Mouse (Mus musculus) small intestine, adult 2 months (tissue): ENCODE measurements at regions not wholly inside any gene's neighbourhood (a gene's known extent, or its start where the extent isn't known, plus 50 kb on each side); places are given as distances from the start of the nearest gene placed in this dataset.

Experiments used
- CTCF ChIP-seq: fragments of 200-500 bp; IDR thresholded peaks from 2 replicates; pipeline ENCODE4 v1.5.1; 2012; ENCODE audit warnings: low read depth, mild to moderate bottlenecking, control low read depth, inconsistent platforms, low read length, moderate library complexity, mixed read lengths; ENCODE audit not compliant: insufficient replicate concordance, insufficient read length; ENCODE audit errors: extremely low read depth
- POLR2A ChIP-seq: fragments of 200-500 bp; IDR thresholded peaks from 2 replicates; pipeline ENCODE4 v1.6.1; 2012; ENCODE audit warnings: low read depth, mild to moderate bottlenecking, control low read depth, inconsistent platforms, low read length, moderate library complexity

GRCm38 (mm10) chr2:178834986-178835385 is 404.7 kb downstream of the Cdh26 start:
- TF ChIP-seq CTCF: no peak
- no peak for TF ChIP-seq POLR2A
